Mouse (Mus musculus): ENCODE data around the gene Cnpy2.
A peak's percentile ranks its signal among the peaks of the same experiment; 100 is the strongest.
"Not testable (repeated sequence)": the region's sequence is repeated elsewhere in the genome, so short reads cannot be mapped to it uniquely, and the experiment has no call there.

Cnpy2 gene

GRCm38 (mm10) chr10:128322141-128323108, at the start of gene Cnpy2:
Cnpy2 (plus strand) TSS chr10:128322459.
- DNase-seq (ENCODE audit: low spot score): peak; percentile 79

- not testable (repeated sequence) for DNase-seq (ENCODE audit: low spot score)
Observed at GRCm38 (mm10) chr10:128272819-128273439, 49.3 kb upstream of the Cnpy2 start.

GRCm38 (mm10) chr10:128275374-128275773, 46.9 kb upstream of the Cnpy2 start:
- not testable (repeated sequence) for DNase-seq (ENCODE audit: low spot score)

GRCm38 (mm10) chr10:128278158-128278557, 44.1 kb upstream of the Cnpy2 start:
- no peak for DNase-seq (ENCODE audit: low spot score)

GRCm38 (mm10) chr10:128280943-128281342, 41.3 kb upstream of the Cnpy2 start:
- no peak for DNase-seq (ENCODE audit: low spot score)

GRCm38 (mm10) chr10:128281682-128282081, 40.6 kb upstream of the Cnpy2 start:
- no peak for DNase-seq (ENCODE audit: low spot score)

- DNase-seq (ENCODE audit: low spot score): no peak
Observed at GRCm38 (mm10) chr10:128282886-128283450, 39.3 kb upstream of the Cnpy2 start.

GRCm38 (mm10) chr10:128283604-128284579, 38.4 kb upstream of the Cnpy2 start:
- peak; percentile 71 for DNase-seq (ENCODE audit: low spot score)

GRCm38 (mm10) chr10:128290594-128290993, 31.7 kb upstream of the Cnpy2 start:
- not testable (repeated sequence) for DNase-seq (ENCODE audit: low spot score)

- no peak for DNase-seq (ENCODE audit: low spot score)
Observed at GRCm38 (mm10) chr10:128296370-128297090, 25.7 kb upstream of the Cnpy2 start.

- DNase-seq (ENCODE audit: low spot score): no peak
Observed at GRCm38 (mm10) chr10:128297221-128297620, 25.0 kb upstream of the Cnpy2 start.

- no peak for DNase-seq (ENCODE audit: low spot score)
Observed at GRCm38 (mm10) chr10:128297622-128298021, 24.6 kb upstream of the Cnpy2 start.

GRCm38 (mm10) chr10:128298243-128298642, 24.0 kb upstream of the Cnpy2 start:
- no peak for DNase-seq (ENCODE audit: low spot score)

- DNase-seq (ENCODE audit: low spot score): no peak
Observed at GRCm38 (mm10) chr10:128298702-128299171, 23.5 kb upstream of the Cnpy2 start, which contains the start of gene Il23a. Il23a (minus strand) TSS chr10:128298752.

- DNase-seq (ENCODE audit: low spot score): no peak
Observed at GRCm38 (mm10) chr10:128302357-128302756, 19.9 kb upstream of the Cnpy2 start.

GRCm38 (mm10) chr10:128302785-128303125, 19.5 kb upstream of the Cnpy2 start:
- no peak for DNase-seq (ENCODE audit: low spot score)

GRCm38 (mm10) chr10:128303126-128304021, 18.9 kb upstream of the Cnpy2 start, which contains the start of gene Pan2:
Pan2 (plus strand) TSS chr10:128303335.
- DNase-seq (ENCODE audit: low spot score): peak; percentile 98

- no peak for DNase-seq (ENCODE audit: low spot score)
Observed at GRCm38 (mm10) chr10:128309654-128310053, 12.6 kb upstream of the Cnpy2 start.

GRCm38 (mm10) chr10:128310177-128310576, 12.1 kb upstream of the Cnpy2 start:
- no peak for DNase-seq (ENCODE audit: low spot score)

- no peak for DNase-seq (ENCODE audit: low spot score)
Observed at GRCm38 (mm10) chr10:128310902-128311301, 11.4 kb upstream of the Cnpy2 start.

Measured in urinary bladder, postnatal 25 days (tissue).